Mouse (Mus musculus): ENCODE measurements at regions not wholly inside any gene's neighbourhood (a gene's known extent, or its start where the extent isn't known, plus 50 kb on each side); places are given as distances from the start of the nearest gene placed in this dataset.

GRCm38 (mm10) chr11:79827034-79827433 lies 135.2 kb downstream of the Utp6 start:
- in situ Hi-C loops (cut with MboI, MseI), result no loop called here

- in situ Hi-C loops (cut with MboI, MseI), result no loop called here
Observed at GRCm38 (mm10) chr11:79825881-79826280, 136.3 kb downstream of the Utp6 start.

GRCm38 (mm10) chr11:79823631-79824310 lies 138.4 kb downstream of the Utp6 start:
- in situ Hi-C loops (cut with MboI, MseI), result no loop called here

DNA sequence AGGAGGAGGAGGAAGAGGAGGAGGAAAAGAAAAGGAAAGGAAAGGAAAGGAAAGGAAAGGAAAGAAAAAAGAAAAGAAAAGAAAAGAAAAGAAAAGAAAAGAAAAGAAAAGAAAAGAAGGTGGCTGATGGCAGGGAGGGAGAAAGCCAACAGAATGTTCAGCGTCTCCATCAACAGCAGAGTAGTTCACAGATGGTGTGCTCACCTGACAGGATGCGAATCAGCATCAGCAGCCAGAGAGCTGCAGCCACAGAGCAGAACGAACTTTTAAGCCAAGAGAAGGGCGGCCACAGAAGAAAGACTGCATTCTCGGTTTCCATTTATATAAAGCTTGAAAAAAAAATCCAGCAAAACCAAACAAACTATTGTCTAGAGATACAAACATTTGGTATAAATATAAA lies 140.2 kb downstream of the Utp6 start:
- in situ Hi-C loops (cut with MboI, MseI), result no loop called here

GRCm38 (mm10) chr11:79815156-79815555 lies 147.0 kb downstream of the Utp6 start:
- in situ Hi-C loops (cut with MboI, MseI), result no loop called here

- in situ Hi-C loops (cut with MboI, MseI), result no loop called here
Observed at GRCm38 (mm10) chr11:79806911-79807466, 155.2 kb downstream of the Utp6 start.

DNA sequence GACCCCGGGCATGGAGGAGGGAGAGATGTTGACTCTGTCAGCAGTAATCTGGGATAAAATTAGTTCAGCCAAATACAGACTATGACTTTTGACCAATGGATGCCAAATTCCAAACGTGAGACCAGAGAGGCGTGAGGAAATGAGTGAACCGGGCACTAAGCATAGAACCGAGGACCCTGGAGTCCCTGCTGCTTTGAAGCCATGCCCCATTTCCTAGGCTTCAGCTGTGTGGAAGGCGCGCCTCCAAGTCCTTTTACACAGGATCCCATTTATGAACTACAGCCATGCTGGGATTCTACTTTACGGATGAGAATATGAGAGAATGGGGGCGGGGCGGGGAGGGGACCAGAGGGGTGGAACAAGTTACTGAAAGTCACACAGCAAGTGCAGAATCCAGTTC lies 155.8 kb downstream of the Utp6 start:
- in situ Hi-C loops (cut with MboI, MseI), result no loop called here

GRCm38 (mm10) chr11:79805981-79806415 lies 156.2 kb downstream of the Utp6 start:
- in situ Hi-C loops (cut with MboI, MseI), result no loop called here

DNA sequence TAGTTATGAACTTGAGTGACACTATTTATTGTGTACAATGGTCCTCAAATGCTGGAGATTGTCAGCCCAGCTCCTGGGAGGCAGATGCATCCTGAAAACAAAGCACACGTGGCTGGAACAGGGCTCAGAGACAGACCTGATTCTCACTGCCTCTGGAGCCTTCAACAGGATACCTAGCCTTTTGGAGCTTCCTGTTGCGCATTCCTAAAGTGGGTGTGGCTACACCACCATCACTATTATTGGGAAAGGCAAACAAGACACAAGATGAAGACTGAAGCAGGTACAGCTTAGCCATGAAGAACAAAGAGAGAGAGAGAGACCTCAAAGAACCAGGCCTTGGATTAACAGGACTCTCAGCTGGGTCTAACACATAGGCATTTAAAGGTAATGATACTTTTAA lies 158.2 kb downstream of the Utp6 start:
- in situ Hi-C loops (cut with MboI, MseI), result no loop called here

- in situ Hi-C loops (cut with MboI, MseI), result no loop called here
Observed at GRCm38 (mm10) chr11:79803006-79803405, 159.2 kb downstream of the Utp6 start.

DNA sequence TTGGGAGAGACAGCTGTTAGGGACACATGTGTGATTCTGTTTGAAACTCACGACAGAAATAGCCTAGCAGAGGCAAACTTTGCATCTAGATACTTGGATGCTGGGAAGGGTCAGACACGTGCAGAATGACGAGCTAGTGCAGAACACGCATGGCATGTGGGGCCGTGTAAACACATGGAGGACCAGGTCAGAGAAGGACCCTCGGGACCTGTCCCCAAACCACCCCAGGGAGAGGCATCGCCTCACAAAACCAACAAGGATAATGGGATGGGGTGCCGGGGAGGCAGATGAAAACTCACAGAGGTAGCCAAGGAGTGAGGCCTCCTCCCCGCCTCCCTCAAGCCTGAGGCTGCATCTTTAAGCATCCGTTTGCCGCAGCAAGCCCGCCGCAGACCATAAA lies 159.6 kb downstream of the Utp6 start:
- in situ Hi-C loops (cut with MboI, MseI), result no loop called here

- in situ Hi-C loops (cut with MboI, MseI), result no loop called here
Observed at GRCm38 (mm10) chr11:79800256-79800655, 161.9 kb downstream of the Utp6 start.

GRCm38 (mm10) chr11:79788251-79788741 lies 173.9 kb downstream of the Utp6 start:
- in situ Hi-C loops (cut with MboI, MseI), result no loop called here

- in situ Hi-C loops (cut with MboI, MseI), result no loop called here
Observed at GRCm38 (mm10) chr11:79787766-79788165, 174.4 kb downstream of the Utp6 start.

GRCm38 (mm10) chr11:79784071-79784470 lies 178.1 kb downstream of the Utp6 start:
- in situ Hi-C loops (cut with MboI, MseI), result no loop called here

GRCm38 (mm10) chr11:79781966-79782365 lies 180.2 kb downstream of the Utp6 start:
- in situ Hi-C loops (cut with MboI, MseI), result no loop called here

DNA sequence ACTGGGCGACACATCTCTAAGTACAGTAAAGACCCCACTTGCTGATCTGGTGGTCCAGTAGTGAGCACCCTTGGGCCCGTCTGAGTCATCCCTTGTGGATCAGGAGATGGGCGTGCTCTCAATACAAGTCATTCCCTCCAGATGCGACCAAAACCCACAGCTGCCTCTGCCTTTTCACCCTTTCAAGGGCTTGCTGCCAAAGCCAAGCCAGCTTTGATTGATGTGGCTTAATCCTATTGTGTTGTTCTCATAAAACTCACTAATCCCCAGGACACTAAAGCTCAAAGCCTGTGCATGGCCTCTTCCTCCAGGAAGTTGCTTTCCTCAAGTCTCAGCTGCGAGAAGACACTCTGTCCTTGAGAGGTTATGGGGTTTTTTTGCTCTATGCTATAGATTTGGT lies 182.4 kb downstream of the Utp6 start:
- in situ Hi-C loops (cut with MboI, MseI), result loop anchor here (5.0 kb wide), 1 partner anchor 78 kb away; no protein-coding TSS in a partner anchor

- in situ Hi-C loops (cut with MboI, MseI), result loop anchor here (5.0 kb wide), 1 partner anchor 79 kb away; no protein-coding TSS in a partner anchor
Observed at GRCm38 (mm10) chr11:79778522-79778921, 183.7 kb downstream of the Utp6 start.

DNA sequence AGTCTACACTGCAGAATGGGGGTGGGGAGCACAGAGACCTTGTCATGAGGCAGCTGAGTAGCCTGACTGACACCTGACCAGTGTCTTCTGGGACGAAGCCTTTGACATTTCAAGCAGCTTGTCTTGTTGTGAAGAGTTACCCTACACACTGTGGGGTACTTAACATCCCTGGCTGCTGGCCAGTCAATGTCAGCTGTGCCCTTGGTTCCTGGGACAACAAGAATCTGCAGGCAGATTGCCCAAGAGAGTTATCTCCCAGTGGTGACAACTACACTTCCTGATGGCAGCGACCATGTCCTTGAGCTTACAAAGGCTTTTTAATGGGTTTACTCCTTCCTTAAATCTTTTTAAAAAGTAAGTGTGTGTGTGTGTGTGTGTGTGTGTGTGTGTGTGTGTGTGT lies 184.2 kb downstream of the Utp6 start:
- in situ Hi-C loops (cut with MboI, MseI), result loop anchor here (5.0 kb wide), 1 partner anchor 79 kb away; no protein-coding TSS in a partner anchor

DNA sequence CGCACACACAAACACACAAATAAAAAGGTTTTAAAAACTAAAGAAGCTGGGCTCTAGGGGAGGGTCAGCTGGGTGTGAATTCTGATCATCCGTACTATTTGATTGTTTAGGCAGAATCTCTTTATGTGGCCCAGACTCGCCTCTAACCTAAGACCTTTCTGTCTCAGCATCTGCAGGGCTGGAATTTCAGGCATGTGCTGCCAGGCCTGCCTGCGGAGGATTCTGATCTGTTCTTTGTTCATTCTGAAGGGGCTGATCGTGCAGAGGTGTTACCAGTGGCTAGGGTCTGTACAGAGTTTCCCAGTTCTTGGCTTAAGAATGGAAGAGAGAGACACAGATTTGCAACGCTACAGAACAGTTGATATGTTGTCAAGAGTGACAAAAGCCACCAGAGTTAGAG lies 185.6 kb downstream of the Rab11fip4 start:
- in situ Hi-C loops (cut with MboI, MseI), result loop anchor here (5.0 kb wide), 1 partner anchor 81 kb away; no protein-coding TSS in a partner anchor

GRCm38 (mm10) chr11:79773755-79774154 lies 182.7 kb downstream of the Rab11fip4 start:
- in situ Hi-C loops (cut with MboI, MseI), result no loop called here

DNA sequence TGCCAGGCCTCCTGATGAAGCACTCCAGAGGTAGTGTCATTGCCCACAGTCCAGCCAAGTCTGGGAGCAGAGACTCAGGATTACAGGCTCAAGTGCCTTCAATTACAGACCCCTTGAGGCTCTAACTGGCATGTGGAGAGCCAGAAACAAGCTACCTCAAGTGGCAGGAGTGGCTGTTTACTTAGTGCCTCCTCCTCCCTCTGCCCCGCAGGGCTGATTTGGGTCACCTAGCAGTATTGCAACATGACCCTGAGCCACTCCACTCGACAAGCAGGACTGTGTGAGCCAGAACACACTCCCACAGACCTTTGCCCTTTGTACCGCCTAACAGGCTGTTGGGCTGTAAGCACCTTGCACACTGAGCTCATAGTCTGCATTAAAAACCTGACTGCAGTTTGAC lies 180.4 kb downstream of the Rab11fip4 start:
- in situ Hi-C loops (cut with MboI, MseI), result no loop called here

DNA sequence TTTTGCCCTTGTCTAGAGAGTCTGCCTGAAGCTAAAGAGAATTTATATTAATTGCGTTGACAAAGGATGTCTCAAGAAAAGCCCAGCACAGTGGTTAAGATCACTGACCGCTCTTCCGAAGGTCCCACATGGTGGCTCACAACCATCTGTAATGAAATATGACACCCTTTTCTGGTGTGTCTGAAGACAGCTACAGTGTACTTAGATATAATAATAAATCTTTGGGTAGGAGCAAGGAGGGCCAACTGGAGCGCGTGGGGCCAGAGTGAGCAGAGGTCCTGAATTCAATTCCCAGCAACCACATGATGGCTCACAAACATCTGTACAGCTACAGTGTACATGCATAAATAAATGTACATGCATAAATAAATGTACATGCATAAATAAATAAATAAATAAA lies 176.1 kb downstream of the Rab11fip4 start:
- in situ Hi-C loops (cut with MboI, MseI), result no loop called here

Measured in T-helper 2 cell (primary cell).